Mouse (Mus musculus) liver, adult 2 months (tissue): ENCODE data around the gene Slc7a14. TPM values are rescaled to one million over a fixed set of nuclear protein-coding genes. Genes with fewer than 3 reads are reported as not detected.

Experiments
- DNase-seq: peaks from one replicate; pipeline ENCODE4 v3.0.0-alpha.2; 2011; ENCODE audit warnings: low read depth, low spot score; ENCODE audit errors: extremely low read depth
- H3K27ac ChIP-seq: fragments of 200-500 bp; replicated peaks from 2 replicates; pipeline ENCODE4 v1.5.1; 2012; ENCODE audit warnings: low read depth, mild to moderate bottlenecking, control low read depth, inconsistent platforms, low read length; ENCODE audit not compliant: insufficient read depth
- H3K27me3 ChIP-seq: fragments of 200-500 bp; 2 replicates; pipeline ENCODE4 v1.6.1; 2012; ENCODE audit warnings: mild to moderate bottlenecking, moderate library complexity, low read length, inconsistent platforms; ENCODE audit not compliant: control insufficient read depth, insufficient read depth
- H3K36me3 ChIP-seq: fragments of 200-500 bp; 2 replicates; pipeline ENCODE4 v1.6.1; 2012; ENCODE audit warnings: low read length, inconsistent platforms; ENCODE audit not compliant: control insufficient read depth, insufficient read depth
- H3K4me1 ChIP-seq: fragments of 200-500 bp; 2 replicates; pipeline ENCODE4 v1.6.1; 2011; ENCODE audit warnings: low read length; ENCODE audit not compliant: control insufficient read depth, insufficient read depth
- H3K4me3 ChIP-seq: fragments of 200-500 bp; 2 replicates; pipeline ENCODE4 v1.5.1; 2011; ENCODE audit warnings: low read depth, mild to moderate bottlenecking, control low read depth, low read length, moderate library complexity; ENCODE audit not compliant: insufficient read depth
- H3K79me2 ChIP-seq: fragments of 200-500 bp; 2 replicates; pipeline ENCODE4 v1.6.1; 2012; ENCODE audit warnings: inconsistent platforms, mild to moderate bottlenecking, low read length, moderate library complexity; ENCODE audit not compliant: control insufficient read depth, insufficient read depth
- H3K9ac ChIP-seq: fragments of 200-500 bp; 2 replicates; pipeline ENCODE4 v1.6.1; 2012; ENCODE audit warnings: low read depth, mild to moderate bottlenecking, control low read depth, inconsistent platforms, low read length
- CTCF ChIP-seq: fragments of 200-500 bp; IDR thresholded peaks from 2 replicates; pipeline ENCODE4 v1.5.1; 2011; ENCODE audit warnings: low read depth, low read length, control low read depth
- POLR2A ChIP-seq: fragments of 200-500 bp; IDR thresholded peaks from 2 replicates; pipeline ENCODE4 v1.6.1; 2011; ENCODE audit warnings: low read length, control low read depth; ENCODE audit not compliant: insufficient read depth; ENCODE audit errors: extremely low read depth
- WGBS: fragments of 180-500 bp; shearing (Covaris S2); methylation state at CpG from one replicate; pipeline ENCODE4 v1.1.7; 2018; 5-methylcytosine and 5-hydroxymethylcytosine counted together
- polyA plus RNA-seq: library from polyadenylated mRNA; depleted of rRNA; stranded (reverse); fragments of >200 nt; gene quantifications from 2 replicates; pipeline ENCODE4 v1.2.3, GENCODE M21; 2012; rRNA removed
- total RNA-seq: library from RNA; depleted of rRNA; stranded (reverse); fragments of >200 nt; gene quantifications from 2 replicates; pipeline ENCODE4 v1.2.3, GENCODE M21; 2014; rRNA removed

Slc7a14 gene
- total and polyA plus RNA-seq, 2 experiments = not detected

DNA sequence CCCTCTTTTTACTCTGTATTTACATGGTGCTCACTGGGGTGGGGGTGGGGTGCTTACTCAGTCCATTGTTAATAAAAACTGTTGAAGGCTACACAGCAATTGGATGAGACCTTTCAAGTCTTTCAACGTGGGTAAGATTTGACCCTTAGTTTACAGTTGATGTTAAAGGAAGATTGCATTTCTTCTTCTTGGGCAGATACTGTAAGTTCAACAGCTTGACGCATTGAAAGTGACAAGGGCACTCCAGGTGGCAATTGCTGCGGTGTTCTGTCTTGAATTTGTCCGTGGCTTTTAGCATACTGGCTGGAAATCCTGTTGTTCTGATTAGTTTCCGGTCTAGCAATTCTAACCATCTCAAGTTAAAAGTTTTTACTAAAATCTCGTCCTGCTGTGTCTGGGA, 148.8 kb downstream of the Slc7a14 start:
- no peak for DNase-seq
- Histone ChIP-seq H3K4me3 (no peak overlapping the region), H3K27me3 (no peaks in the 10 kb centered on the region), H3K79me2 (no peaks in the 10 kb centered on the region), H3K27ac (no peak overlapping the region), H3K9ac (no peak overlapping the region), H3K36me3 (no peaks in the 10 kb centered on the region), H3K4me1 (no peaks in the 10 kb centered on the region)
- 53% methylated on average over 6 of the region's 6 CpGs for WGBS
- TF ChIP-seq POLR2A (no peak), CTCF (no peak)

DNA sequence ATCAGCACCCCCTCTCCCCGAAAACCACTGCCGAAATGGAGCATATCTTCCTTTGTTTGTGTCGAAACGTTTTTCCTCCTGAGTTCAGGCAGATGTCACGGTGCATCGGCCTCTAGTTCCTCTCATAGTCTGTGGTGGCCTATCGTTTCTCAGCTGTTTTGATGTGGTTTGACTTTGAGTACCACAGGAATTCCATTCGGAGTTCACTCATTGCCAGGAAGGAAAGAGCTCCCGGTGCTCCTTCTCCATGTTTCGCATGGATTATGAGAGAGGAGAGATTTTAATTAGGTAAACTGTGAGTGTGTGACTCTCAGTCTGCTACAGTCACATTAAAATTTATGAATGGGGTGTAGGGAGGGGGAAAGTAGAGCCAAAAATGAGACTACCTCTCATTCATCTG, 150.1 kb downstream of the Slc7a14 start:
- Histone ChIP-seq H3K27ac (no peak overlapping the region), H3K27me3 (no peaks in the 10 kb centered on the region), H3K4me3 (no peak overlapping the region), H3K36me3 (no peaks in the 10 kb centered on the region), H3K79me2 (no peaks in the 10 kb centered on the region), H3K9ac (no peak overlapping the region), H3K4me1 (no peaks in the 10 kb centered on the region)
- WGBS = 73% methylated on average over 10 of the region's 10 CpGs
- TF ChIP-seq POLR2A (no peak), CTCF (no peak)
- DNase-seq = no peak

DNA sequence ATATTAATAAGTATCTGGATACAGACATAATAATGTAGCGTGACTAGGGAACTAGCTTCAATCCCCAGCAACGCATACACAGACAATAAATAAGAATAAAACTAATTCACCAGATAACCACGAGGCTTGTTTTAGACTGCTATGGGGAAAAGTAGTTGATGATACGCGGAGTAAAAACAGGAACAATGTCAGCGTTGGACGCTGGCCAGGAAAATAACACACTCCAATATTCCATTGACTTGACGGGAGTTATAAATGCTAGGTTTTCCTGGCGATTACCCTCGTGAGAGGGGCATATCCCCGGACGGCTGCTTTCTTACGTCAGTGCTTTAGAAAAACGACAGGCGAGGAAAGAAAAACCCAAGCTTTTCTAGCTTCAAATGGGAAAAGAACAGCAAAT, 152.4 kb downstream of the Slc7a14 start:
- TF ChIP-seq POLR2A (no peak), CTCF (no peak)
- H3K79me2 ChIP-seq = no peaks in the 10 kb centered on the region
- DNase-seq = no peak
- H3K27ac ChIP-seq = no peak overlapping the region
- no peaks in the 10 kb centered on the region for H3K36me3 ChIP-seq
- H3K4me1 ChIP-seq = no peaks in the 10 kb centered on the region
- no peak overlapping the region for H3K9ac ChIP-seq
- H3K27me3 ChIP-seq = no peaks in the 10 kb centered on the region
- no peak overlapping the region for H3K4me3 ChIP-seq
- 78% methylated on average over 15 of the region's 15 CpGs for WGBS

DNA sequence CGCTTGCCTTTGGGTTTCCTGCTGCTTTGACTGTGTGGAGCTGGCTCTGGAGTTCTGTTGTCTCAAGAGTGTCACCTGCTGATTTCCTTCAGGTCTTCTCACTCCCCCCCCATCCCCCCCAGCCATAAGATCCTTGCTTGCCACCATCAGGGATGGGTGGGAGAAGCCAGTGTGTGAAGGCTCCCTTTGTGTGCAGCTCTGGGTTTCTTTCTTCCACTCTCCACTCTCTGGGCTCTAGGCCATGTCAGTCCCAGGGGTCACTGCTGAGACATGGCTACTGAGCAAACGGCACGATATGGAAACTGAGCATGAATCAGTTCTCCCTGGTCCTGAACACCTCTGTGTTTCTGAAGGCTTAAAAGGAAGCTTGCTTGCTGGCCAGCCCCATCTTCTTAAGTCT, 154.1 kb downstream of the Slc7a14 start:
- WGBS = 63% methylated on average over 3 of the region's 3 CpGs

More for the DNA sequence above, 154.1 kb downstream of the Slc7a14 start:
- H3K4me1 ChIP-seq = no peaks in the 10 kb centered on the region
- DNase-seq = no peak
- H3K27me3 ChIP-seq = no peaks in the 10 kb centered on the region
- H3K27ac ChIP-seq = no peak overlapping the region
- H3K36me3 ChIP-seq = no peaks in the 10 kb centered on the region
- TF ChIP-seq POLR2A (no peak), CTCF (no peak)
- H3K9ac ChIP-seq = no peak overlapping the region
- H3K79me2 ChIP-seq = no peaks in the 10 kb centered on the region
- H3K4me3 ChIP-seq = no peak overlapping the region

Other genes starting within 250 kb of the Slc7a14 start
- 5.8 and 6.9 TPM in 2 replicates for gene Skil, start 215.3 kb downstream of the Slc7a14 start, total RNA-seq
- 1.7 and 2.0 TPM in 2 replicates for gene Skil, start 215.3 kb downstream of the Slc7a14 start, polyA plus RNA-seq
- gene Cldn11, start 160.5 kb downstream of the Slc7a14 start, total RNA-seq = 0.07 and 0.09 TPM in 2 replicates
- not detected in 2 replicates for gene Cldn11, start 160.5 kb downstream of the Slc7a14 start, polyA plus RNA-seq